Mouse (Mus musculus) adrenal gland, postnatal 25 days (tissue): ENCODE data around the gene Rcc1l. TPM values are rescaled to one million over a fixed set of nuclear protein-coding genes. Genes with fewer than 3 reads are reported as not detected.

Source experiments
- DNase-seq: peaks from one replicate; pipeline ENCODE4 v3.0.0; 2021; ENCODE audit warnings: mixed read lengths
- total RNA-seq: library from RNA; stranded (reverse); gene quantifications from 2 replicates; pipeline ENCODE4 v1.2.3, GENCODE M21; 2021

Gene Rcc1l
- total RNA-seq, 1 experiment from 2014 or later = 29.6 TPM

GRCm38 (mm10) chr5:134170167-134170566, 6.4 kb downstream of the Rcc1l start:
- no peak for DNase-seq

- DNase-seq = no peak
These were observed 7.3 kb downstream of the Rcc1l start for GRCm38 (mm10) chr5:134169231-134169630.

- no peak for DNase-seq
These were observed 8.5 kb downstream of the Rcc1l start for GRCm38 (mm10) chr5:134168033-134168432.

GRCm38 (mm10) chr5:134166642-134167041, 9.9 kb downstream of the Rcc1l start:
- DNase-seq = no peak

GRCm38 (mm10) chr5:134164688-134165087, 11.9 kb downstream of the Rcc1l start:
- DNase-seq = peak; percentile 59

- no peak for DNase-seq
These were observed 20.6 kb downstream of the Rcc1l start for GRCm38 (mm10) chr5:134155916-134156466.

- no peak for DNase-seq
These were observed 24.7 kb downstream of the Rcc1l start for GRCm38 (mm10) chr5:134151895-134152294.

GRCm38 (mm10) chr5:134148153-134148552, 28.4 kb downstream of the Rcc1l start:
- DNase-seq = no peak

- no peak for DNase-seq
These were observed 29.3 kb downstream of the Rcc1l start for GRCm38 (mm10) chr5:134147194-134147753.

- DNase-seq = no peak
These were observed 31.6 kb downstream of the Rcc1l start for GRCm38 (mm10) chr5:134144986-134145385.

GRCm38 (mm10) chr5:134142381-134142780, 34.2 kb downstream of the Rcc1l start:
- no peak for DNase-seq

- no peak for DNase-seq
These were observed 35.3 kb downstream of the Rcc1l start for GRCm38 (mm10) chr5:134141236-134141635.

- no peak for DNase-seq
These were observed 37.1 kb downstream of the Rcc1l start for GRCm38 (mm10) chr5:134139429-134139828.

- DNase-seq = no peak
These were observed 38.6 kb downstream of the Rcc1l start for GRCm38 (mm10) chr5:134137933-134138332.

GRCm38 (mm10) chr5:134136022-134136421, 40.6 kb downstream of the Rcc1l start:
- DNase-seq = no peak

GRCm38 (mm10) chr5:134131586-134131985, 45.0 kb downstream of the Rcc1l start:
- DNase-seq = no peak

GRCm38 (mm10) chr5:134126232-134126631, 50.3 kb downstream of the Rcc1l start:
- DNase-seq = no peak

- no peak for DNase-seq
These were observed 52.7 kb downstream of the Rcc1l start for GRCm38 (mm10) chr5:134123846-134124245.

GRCm38 (mm10) chr5:134121893-134122259, 54.7 kb downstream of the Rcc1l start:
- DNase-seq = no peak

GRCm38 (mm10) chr5:134121138-134121892, 55.3 kb downstream of the Rcc1l start:
- peak; percentile 27 for DNase-seq

- DNase-seq = no peak
These were observed 56.4 kb downstream of the Rcc1l start for GRCm38 (mm10) chr5:134120135-134120534.

GRCm38 (mm10) chr5:134119481-134120120, 57.0 kb downstream of the Rcc1l start:
- DNase-seq = peak; percentile 36

GRCm38 (mm10) chr5:134118798-134119407, 57.7 kb downstream of the Rcc1l start:
- no peak for DNase-seq
